Mouse (Mus musculus) gastrocnemius, postnatal 14 days (tissue): ENCODE data around the gene Fat4. TPM values are rescaled to one million over a fixed set of nuclear protein-coding genes. Genes with fewer than 3 reads are reported as not detected.

ENCODE experiments used
- DNase-seq: peaks from one replicate; pipeline ENCODE4 v3.0.0; 2021; ENCODE audit warnings: mixed read lengths
- intact Hi-C: fragments of 180-260 bp; cut with DNase I; formaldehyde crosslinking; loops from one replicate; pipeline ENCODE4 v1.15.1; 2025; ENCODE audit warnings: low total_unique reads
- total RNA-seq, 2 experiments: library from RNA; stranded (reverse); gene quantifications; 2 replicates each; pipeline ENCODE4 v1.2.3; 2021

Fat4 gene
- total RNA-seq, 2 experiments from 2014 or later = 10.4 to 11.0 TPM

DNA sequence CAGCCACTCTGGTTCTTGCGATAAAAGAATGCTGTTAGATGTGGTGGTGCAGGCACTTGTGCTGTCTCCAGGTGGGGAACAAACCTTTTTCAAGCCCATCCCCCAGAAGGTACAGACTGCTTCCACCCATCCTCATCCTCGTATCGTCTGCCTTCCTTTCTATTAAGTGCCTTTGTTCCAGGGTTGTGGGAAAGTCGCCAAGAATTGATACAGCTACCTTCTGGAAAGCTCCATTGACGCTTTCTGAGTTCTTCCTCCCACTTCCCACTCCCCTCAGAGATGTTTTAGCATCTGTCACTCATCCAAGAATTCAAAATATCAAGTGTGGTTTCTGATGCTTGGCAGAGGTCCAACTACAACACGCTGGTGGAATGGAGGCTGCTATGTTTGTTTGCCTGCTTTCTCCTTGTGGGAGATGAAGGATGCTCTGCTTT is 6.1 kb downstream of the Fat4 start:
- intact Hi-C loops = no loop called here
- no peak for DNase-seq

DNA sequence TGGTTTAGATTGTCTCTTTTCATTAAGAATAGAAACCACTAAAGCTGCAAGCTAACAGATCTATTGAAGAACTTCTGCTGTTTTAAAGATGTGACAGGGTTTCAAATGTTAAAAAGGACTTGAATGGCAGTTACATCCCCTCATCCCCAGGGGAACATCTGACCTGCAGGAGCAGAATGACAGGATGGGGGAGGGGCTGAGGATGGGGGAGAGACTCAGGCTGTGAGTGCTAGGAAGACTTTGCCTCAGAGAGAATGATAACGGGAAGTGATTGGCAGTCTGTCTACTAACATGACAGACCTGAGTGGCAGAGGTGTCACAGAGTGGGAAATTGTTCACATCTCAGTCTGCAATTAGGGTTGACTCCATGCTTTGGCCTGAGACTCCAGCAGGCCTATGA is 14.1 kb downstream of the Fat4 start:
- intact Hi-C loops = no loop called here

DNA sequence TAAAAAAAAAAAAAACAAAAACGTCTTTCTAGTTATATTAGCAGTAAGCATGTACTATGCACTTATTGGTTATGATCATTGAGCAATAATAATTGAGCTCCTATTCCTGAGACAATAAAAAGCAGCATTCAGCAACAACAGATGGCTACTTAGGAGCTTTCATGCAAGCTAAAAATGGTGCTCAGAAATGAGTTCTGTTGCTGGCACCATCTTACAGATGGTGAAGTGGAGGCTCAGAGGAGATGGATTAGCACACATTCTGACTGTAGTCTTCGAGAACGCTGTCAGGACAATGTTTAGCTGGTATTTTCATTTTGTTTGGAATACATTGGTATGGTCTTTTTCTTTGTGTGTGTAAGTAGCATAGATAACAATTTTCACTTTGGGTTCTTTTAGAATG is 20.1 kb downstream of the Fat4 start:
- intact Hi-C loops = no loop called here
- no peak for DNase-seq

More for the DNA sequence above, 14.1 kb downstream of the Fat4 start:
- no peak for DNase-seq

DNA sequence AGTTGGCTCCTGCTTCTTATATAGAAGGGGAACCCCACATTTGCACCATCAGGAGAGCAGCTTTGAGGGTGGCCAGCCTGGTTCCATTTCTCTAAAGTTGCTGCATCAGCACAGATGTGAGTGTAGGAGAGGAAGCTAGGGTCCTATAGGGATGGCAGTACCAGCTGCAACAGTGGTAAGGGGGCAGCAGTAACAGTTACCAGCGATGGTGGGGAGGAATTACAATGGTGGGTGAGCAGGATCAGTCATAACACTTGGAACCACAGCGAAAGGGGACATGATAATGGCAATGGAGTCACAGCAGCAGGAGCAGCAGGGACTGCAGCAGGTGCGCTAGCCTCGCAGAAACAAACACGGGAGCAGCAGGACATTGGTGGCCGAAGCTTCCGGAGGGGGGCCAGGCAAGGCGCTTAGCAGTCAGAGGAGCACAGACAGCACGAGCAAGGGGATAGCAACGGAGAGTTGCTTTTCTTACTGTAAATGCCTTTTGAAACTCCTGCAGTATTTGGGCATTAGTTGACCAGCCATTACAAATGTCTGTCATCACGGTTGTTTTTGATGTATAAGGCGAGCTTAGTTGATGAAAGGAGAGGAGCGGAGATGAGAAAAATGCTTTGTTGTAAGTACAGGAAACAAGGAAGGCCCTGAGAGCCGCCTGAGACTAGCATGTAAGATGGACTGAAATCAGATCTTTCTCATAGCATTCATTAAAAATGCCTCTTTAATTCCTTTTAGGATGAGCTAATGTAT is 21.1 kb downstream of the Fat4 start:
- DNase-seq = no peak
- intact Hi-C loops = no loop called here

DNA sequence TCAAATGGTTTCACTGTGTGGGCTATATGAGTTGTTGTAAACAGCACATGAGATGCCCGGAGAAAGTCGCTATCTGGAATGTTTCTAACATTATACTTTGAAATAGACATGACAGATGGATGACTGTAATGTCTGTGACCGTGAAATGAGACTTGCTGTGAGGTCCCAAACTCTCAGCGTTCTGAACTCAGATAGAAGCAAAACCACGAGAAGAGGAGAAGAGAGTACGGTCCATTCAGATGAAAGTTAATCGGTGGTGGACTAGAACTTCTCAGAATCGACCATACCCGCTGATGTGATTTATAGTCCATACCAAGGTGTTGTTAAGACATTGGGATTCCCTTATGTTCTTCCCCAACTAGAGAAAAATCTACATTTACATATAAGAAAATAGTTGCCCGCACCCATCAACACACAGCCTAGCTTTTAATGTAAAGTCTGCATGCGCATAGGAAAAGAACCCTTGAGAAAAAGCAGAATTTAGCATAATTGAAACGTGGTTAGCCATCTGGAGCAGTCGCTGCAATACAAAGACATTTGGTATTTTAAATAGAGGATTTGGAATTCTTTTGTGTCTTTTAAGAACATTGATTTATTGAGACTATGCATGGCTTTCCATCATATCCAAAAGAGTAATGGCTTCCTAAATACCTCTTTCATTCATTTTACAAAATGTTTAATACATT is 21.8 kb downstream of the Fat4 start:
- no peak for DNase-seq
- intact Hi-C loops = no loop called here

DNA sequence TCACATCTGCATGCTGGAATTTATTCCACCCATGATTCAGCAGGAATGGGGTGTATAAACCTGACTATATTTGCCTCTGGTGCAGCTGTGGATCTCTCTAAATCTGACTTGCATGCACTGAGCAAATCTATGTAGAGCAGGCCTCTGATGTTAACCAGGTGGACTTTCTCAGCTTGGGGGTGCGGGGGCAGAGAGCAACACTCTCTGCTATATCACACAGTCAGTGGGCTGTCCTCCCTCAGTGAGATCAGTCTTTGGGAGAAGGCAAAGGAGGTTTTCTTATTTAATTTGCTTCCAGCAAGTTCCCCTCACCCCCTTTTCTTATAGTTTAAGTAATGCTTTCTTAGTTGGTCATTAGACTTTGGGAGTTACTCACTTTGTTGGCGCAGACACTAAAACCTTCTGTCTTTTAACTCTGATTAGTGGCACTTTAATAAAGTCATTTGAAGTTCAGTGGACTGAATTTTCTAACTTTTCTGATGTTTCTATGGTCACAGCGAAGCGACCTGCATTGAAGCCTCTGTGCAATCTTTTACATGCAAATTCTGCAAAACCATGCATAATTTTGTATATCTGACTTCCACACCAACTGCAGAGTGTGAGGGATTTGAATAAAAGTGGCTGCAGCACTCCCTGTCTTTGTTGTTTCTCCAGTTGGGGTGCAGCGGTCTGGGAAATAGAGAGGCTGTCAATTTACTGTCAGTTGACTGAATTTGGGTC is 26.2 kb downstream of the Fat4 start:
- DNase-seq = no peak
- intact Hi-C loops = no loop called here

DNA sequence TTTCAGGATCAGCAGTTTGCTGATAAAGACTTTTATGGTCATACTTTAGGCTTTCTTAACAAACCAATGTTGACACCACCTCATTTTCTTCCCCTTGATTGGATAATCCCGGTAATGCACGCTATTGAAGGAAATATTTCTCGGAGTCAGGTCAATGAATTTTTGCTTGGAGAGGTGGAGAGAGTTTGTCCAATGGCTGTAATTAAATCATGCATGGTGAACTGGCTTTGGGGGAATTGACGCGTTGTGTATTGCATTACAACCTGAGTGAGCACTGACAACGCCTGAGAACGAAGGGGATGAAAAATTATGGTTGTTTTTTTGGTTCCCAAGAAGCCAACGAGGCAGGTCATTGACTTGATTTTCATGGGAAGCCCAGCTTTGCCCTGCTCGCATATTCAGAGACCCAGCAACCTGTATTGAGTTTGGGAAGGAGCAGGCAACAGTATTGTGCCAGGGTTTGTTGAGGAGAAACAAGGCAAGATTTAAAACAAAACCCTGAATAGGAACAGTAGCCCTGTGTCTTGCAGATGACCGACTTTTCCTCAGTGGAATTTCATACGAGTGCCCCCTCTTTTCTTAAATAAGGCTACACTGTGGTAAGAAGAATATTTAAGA is 26.9 kb downstream of the Fat4 start:
- no peak for DNase-seq
- intact Hi-C loops = no loop called here

DNA sequence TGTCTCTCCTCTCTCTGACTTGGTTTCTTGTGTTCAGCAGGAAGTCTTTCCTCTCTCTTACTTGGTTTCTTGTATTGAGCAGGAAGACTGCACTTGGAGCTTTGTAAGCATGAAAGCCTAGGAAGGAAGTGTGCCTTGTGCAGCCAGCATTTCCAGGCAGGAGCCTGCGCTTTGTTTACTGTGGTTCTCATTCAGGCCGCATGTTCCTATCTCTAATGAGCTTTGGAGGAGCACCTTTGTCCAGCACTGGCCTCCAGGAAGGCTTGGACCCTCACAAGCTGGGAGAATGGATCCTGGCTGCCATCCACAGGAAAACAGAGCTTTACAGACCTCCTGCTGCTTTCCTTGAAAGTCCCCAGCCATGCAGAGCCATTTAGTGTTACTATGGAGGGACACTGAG is 32.2 kb downstream of the Fat4 start:
- DNase-seq = no peak
- intact Hi-C loops = no loop called here

DNA sequence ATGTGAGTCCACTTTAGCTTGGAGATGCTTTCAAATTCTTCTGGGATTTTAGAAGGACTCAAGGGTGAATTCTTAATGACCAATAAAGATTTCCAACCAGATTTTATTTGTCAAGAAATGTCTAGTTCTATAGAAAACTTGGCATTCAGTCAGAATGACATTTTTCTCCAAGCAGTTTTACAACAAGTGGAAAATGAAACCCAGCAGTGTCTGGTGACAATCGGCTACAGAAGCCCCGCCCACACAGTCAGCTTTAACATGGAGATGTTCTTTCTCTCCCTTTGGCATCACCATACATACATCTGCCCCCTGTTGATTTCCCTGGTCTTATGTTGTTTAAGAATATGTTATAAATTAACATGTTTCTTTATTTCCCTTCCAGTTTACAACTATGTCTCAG is 34.3 kb downstream of the Fat4 start:
- intact Hi-C loops = no loop called here
- no peak for DNase-seq

DNA sequence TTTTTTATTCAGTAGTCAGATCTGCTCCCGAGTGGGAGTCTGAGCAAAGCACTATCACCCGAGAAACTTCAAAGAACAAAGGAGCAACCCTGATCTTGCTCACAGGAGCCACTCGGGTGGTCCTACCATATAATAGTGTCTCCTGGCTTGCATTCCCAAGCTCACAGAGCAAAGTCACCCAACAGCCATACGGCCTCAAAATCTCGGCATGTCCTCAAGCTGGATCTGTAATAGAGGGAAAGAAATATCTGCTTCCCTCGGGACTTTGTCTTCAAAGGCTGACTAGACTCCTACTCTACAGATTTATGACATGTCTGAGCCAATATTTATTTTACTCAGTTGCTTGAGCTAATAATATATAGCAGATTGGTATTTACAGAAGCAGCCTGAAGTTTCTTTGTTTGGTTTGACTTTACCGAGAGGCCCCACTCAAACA is 36.5 kb downstream of the Fat4 start:
- DNase-seq = no peak
- intact Hi-C loops = no loop called here

DNA sequence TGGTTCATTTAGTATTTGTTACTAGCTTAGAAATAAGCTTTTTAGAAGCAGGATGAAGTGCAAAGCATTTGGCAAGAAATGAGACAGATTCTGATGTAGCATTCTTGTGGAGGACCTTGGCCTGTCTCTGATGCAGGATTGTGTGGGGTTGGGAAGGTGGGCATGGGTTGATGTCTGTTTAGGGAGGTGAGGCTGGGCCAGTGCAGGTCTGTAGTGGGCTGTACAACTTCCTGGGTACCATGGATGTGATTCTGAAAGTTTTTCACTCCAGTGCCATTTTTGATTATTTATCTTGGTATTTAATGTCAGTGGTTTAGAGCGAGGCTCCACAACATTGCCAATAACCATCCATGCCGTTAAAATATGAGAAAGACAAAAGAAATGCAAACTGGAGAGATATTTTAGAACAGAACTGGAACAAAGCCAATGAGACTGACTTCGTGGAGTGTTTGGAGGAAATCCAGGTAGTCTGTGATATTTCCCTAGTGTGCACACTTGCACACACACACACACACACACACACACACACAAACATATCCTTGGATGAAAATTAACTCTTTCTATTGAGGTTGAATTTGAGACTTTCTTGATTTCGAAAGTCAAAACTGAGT is 41.4 kb downstream of the Fat4 start:
- intact Hi-C loops = no loop called here

DNA sequence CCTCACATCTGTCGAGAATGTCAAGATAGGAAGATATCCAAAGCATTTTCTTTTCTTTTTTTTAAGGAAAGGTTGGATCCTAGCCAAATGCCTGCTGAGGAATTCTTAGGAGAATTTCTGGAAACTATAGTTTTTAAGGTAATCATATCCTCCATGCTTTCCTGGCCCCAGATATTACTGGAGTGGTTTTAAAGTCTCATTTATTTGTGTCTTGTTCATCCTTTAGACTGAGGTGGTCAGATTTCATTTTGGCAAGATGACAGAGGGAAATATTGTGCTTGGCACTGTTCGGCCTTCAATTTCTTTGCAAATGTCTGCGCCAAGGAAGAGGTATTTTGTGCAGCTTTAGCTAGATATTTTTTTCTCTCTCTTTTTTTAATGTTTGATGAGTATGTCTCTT is 42.0 kb downstream of the Fat4 start:
- intact Hi-C loops = no loop called here
- no peak for DNase-seq

More for the DNA sequence above, 41.4 kb downstream of the Fat4 start:
- DNase-seq = no peak

DNA sequence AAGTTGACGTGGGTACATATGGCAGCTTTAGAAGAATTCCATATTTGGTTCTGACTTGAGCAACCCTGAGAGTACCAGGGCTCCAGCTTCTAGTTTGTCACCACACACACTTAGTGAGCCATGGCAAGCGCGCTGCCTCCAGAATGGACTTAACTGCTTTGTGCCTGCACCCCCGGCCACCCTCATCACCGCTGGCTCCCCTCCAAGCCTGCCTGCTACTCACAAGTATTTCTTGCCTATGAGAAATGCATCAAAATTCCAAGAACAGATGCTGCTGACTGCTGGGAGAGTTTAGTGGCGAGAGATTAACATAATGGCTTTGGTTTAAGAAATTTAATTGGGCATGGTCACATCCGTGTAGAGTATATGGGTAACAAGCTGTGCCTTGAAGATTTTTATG is 48.0 kb downstream of the Fat4 start:
- intact Hi-C loops = no loop called here
- DNase-seq = peak; percentile 16

DNA sequence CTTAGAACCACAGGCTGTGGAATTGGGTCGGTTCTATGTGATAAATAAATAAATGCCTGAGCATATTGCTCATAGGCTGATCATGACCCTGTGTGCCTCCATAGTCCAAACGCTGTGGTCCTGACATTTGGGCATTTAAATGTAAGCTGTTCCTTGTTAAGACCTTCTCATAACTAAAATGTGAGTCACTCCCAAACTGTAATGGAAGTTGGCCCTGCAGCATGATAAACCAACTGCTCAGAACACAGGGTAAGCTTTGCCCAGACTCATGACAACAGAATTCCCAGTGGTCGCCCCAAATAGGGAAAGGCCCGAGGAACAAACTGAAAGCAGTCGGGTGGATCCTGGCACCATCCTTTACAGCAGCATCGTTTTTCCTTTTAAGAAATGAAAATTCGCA is 49.7 kb downstream of the Fat4 start:
- DNase-seq = peak; percentile 13
- intact Hi-C loops = no loop called here

DNA sequence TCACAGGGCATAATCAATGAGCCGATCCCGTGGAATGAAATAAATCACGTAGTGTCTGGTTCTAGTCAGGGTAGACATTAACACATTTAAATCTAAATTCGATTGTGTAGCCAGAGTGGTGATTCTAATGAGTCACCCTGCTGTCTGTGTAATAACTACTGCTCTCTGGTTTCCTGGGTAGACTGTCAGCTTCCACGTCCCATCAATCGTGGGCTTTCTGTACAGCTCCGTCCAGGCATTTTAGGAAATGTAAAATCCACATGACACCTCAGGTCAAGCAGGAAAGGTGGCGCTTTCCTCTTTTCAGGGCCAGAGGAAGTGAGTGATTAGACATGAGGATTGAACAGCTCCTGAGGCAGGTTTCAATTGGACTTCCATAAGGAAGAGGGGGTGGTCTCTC is 50.4 kb downstream of the Fat4 start:
- no peak for DNase-seq
- intact Hi-C loops = no loop called here

DNA sequence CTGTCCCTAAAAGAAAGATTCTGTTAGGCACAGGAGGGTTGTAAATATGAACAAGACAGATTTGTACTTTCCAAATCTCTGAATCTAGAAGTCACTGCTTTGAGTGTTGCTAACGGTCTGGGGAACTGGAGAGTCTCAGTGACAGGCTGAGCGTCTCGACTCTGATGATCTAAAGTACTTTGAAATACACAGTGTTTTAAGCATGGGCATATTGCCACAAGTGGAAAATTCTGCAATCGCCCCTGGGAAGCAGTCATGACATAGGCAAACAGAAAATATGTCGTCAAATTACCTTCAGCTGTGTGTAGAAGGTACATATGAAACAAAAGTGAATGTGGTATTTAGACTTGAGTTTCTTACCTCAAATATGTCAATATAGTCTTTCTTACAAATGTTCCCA is 51.4 kb downstream of the Fat4 start:
- intact Hi-C loops = no loop called here
- no peak for DNase-seq

DNA sequence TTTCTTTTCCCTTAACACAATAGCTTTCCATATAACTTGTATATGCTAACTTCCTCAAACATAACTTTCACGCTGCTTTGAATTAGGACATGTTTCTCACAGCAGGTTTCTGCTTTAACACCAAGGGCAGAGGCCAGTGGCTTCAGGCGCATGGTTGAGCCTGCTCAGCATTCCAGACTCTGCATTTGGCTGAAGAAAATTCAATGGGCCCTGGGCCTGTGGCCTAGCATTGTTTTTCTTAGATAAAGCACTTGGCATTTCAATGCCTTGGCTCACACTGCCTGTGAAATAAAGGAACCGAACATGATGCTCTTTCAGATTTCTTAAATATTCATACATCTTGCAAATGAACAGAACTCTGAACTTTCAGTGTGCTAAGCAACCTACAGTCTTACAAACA is 52.8 kb downstream of the Fat4 start:
- intact Hi-C loops = no loop called here

DNA sequence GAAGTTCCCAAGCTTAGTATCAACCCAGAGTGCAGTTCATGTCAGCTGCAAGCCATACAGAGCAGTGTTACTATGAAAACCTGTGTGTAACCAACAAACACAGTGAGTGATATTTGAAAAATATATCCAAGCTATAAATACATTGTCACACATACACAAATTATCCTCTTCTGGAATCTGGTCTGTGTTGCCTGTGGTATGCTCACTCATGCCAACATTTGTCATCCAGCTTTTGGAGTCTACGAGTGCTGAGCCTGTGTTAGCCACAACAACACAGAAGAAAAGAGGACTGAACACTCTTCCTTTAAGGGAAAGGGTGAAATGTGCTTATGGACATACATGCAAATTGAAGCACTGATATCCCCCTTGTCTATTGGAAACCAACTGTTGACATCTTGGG is 53.6 kb downstream of the Fat4 start:
- DNase-seq = no peak
- intact Hi-C loops = no loop called here

More for the DNA sequence above, 52.8 kb downstream of the Fat4 start:
- no peak for DNase-seq

DNA sequence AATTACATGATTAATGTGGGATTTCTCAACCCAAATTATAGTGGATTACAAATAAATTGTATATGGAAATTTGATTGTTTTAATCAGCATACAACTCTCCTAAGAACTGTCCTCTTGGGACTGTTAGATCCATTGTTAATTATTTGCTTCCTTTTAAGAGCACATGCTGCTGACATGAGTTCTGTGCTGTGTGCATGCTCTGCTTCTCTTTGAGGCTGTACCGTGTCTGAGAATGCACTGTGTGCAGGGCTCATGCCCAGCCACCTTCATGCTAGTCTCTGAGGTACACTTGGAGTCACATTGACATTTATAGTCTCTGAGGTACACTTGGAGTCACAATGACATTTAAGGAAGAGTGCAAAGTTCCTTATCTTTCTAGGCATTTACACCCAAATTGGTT is 58.4 kb downstream of the Fat4 start:
- intact Hi-C loops = no loop called here
- DNase-seq = no peak

DNA sequence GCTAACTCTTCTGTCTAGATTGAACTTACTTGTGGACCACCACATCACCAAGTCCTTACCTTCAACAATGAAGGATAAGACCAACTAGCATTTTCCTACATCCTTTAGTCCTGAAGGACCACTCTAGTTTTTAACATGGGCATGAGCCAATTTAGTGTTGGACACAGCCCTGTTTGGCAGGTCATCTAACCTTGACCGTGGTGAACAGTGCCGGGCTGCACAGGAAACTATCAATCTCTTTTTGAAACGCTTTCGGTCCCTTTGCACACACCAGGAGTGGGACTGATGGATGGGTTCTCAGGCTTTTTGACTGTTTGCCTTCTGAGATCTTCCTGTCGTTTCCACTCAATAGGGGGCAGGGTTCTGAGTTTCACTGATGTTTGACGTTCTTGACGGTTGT is 61.0 kb downstream of the Fat4 start:
- DNase-seq = no peak
- intact Hi-C loops = no loop called here
